Mouse (Mus musculus): ENCODE measurements around the gene Imp3. TPM values are rescaled to one million over a fixed set of nuclear protein-coding genes. Genes with fewer than 3 reads are reported as not detected.

Gene Imp3
- polyA plus RNA-seq, 2 experiments, result 95.2 to 165 TPM

GRCm38 (mm10) chr9:56950414-56951400, 13.4 kb downstream of the Imp3 start, which contains the start of gene Snupn:
TSS of gene Snupn (plus strand) at chr9:56950878.
- peak within 1 kb of the TSS; percentile 66 for H3K4me2 ChIP-seq (replicated peaks; ENCODE audit: low read depth, low read length, severe bottlenecking)

DNA sequence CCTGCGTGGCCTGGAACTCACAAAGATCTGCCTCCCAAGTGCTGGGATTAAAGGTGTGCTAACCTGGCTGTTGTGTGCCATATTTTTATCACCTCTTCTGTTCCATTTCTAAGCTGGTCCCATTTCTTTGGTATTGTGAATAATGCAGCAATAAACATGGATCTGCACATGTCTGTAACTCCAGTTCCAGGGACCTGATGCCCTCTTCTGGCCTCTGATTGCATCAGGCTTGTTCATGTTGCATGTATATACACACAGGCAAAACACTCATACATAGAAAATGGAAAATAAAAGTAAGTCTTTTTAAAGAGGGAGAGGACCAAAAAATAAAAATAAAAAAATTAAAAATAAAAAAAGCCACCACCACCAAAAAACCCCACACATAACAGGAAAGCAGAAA, 16.3 kb downstream of the Imp3 start:
- Histone ChIP-seq H3K9ac (ENCODE audit: low read depth, low read length, severe bottlenecking) (no peak overlapping the region), H3K9me3 (ENCODE audit: control insufficient read depth, low read length) (no peaks in the 10 kb centered on the region), H3K36me3 (ENCODE audit: control insufficient read depth, insufficient read depth, low read length) (0 out of 2 replicates have a peak, but pooled peaks cover 10% of the 10 kb centered on the region), H3K4me1 (ENCODE audit: control insufficient read depth, insufficient read depth, low read length) (peaks cover 12% of the 10 kb centered on the region), H3K4me2 (replicated peaks; ENCODE audit: low read depth, low read length, severe bottlenecking) (no peak overlapping the region), H3K27ac (replicated peaks; ENCODE audit: low read depth, low read length) (no peak overlapping the region), H3K27me3 (ENCODE audit: control insufficient read depth, insufficient read depth, low read length) (no peaks in the 10 kb centered on the region), H3K4me3 (replicated peaks; ENCODE audit: low read length) (no peak overlapping the region)
- no peak for ATAC-seq (ENCODE audit: low FRiP score, low read depth)
- no peak for TF ChIP-seq POLR2A (IDR thresholded peaks at IDR 0.05; ENCODE audit: borderline replicate concordance, extremely low read depth, insufficient read depth, insufficient read length)
- DNase-seq (ENCODE audit: low spot score), result no peak
- 93% methylated on average over 1 of the region's 1 CpGs for WGBS

More at GRCm38 (mm10) chr9:56950414-56951400, 13.4 kb downstream of the Imp3 start, which contains the start of gene Snupn:
- H3K27ac ChIP-seq (replicated peaks; ENCODE audit: low read depth, low read length), result peak within 1 kb of the TSS; percentile 91
- H3K9ac ChIP-seq (ENCODE audit: low read depth, low read length, severe bottlenecking), result peak within 1 kb of the TSS; percentile 80
- ATAC-seq (ENCODE audit: low FRiP score, low read depth) (peak; percentile 100), DNase-seq (ENCODE audit: low spot score) (peak; percentile 99)
- H3K4me1 ChIP-seq (ENCODE audit: control insufficient read depth, insufficient read depth, low read length), result peaks cover 12% of the 10 kb centered on the region
- TF ChIP-seq POLR2A (IDR thresholded peaks at IDR 0.05; ENCODE audit: borderline replicate concordance, extremely low read depth, insufficient read depth, insufficient read length), result 0 out of 2 replicates have a peak, but pooled peaks have one; percentile 75
- WGBS, result under 1% methylated on average over 50 of the region's 50 CpGs
- H3K4me3 ChIP-seq (replicated peaks; ENCODE audit: low read length), result peak within 1 kb of the TSS; percentile 60
- no peaks in the 10 kb centered on the region for H3K36me3 ChIP-seq (ENCODE audit: control insufficient read depth, insufficient read depth, low read length)
- no peaks in the 10 kb centered on the region for H3K9me3 ChIP-seq (ENCODE audit: control insufficient read depth, low read length)
- H3K27me3 ChIP-seq (ENCODE audit: control insufficient read depth, insufficient read depth, low read length), result no peaks in the 10 kb centered on the region

DNA sequence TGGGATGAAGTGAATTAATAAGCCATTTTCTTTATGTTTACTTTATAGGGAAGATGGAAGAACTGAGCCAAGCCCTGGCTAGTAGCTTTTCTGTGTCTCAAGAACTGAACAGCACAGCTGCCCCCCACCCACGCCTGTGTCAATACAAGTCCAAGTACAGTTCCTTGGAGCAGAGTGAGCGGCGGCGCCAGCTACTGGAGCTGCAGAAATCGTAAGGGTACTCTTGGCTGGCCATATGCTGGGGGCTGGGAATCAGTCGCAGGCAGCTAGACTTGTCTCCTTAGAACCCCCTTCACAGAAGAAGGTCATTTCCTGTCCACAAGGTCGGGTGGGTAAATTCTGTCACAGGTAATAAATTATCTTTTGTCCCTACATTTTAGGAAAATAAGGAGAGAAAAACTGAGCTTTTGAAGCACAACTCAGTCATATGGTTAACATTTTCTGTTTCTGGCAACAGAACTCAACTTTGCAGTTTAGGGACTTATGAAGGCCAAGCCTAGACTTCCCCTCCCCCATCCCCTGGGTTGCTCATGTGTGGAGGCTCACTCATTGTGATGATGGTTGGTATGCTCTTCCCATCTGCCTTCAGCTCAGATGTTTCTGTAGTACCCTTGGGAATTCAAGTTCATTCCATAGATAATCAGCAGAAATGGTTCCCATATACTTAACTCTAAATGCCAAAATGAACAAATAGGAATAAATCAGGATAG, 19.8 kb downstream of the Imp3 start:
- no peaks in the 10 kb centered on the region for H3K4me1 ChIP-seq (ENCODE audit: control insufficient read depth, insufficient read depth, low read length)
- H3K27me3 ChIP-seq (ENCODE audit: control insufficient read depth, insufficient read depth, low read length), result no peaks in the 10 kb centered on the region
- H3K9ac ChIP-seq (ENCODE audit: low read depth, low read length, severe bottlenecking), result no peak overlapping the region
- H3K4me3 ChIP-seq (replicated peaks; ENCODE audit: low read length), result no peak overlapping the region
- DNase-seq (ENCODE audit: low spot score) (peak; percentile 56), ATAC-seq (ENCODE audit: low FRiP score, low read depth) (no peak)
- no peak overlapping the region; the same call in 1 of the 2 replicates for H3K27ac ChIP-seq (replicated peaks; ENCODE audit: low read depth, low read length)
- WGBS, result 56% methylated on average over 7 of the region's 7 CpGs
- peaks cover 19% of the 10 kb centered on the region; the same call in 1 of the 2 replicates for H3K36me3 ChIP-seq (ENCODE audit: control insufficient read depth, insufficient read depth, low read length)
- no peak for TF ChIP-seq POLR2A (IDR thresholded peaks at IDR 0.05; ENCODE audit: borderline replicate concordance, extremely low read depth, insufficient read depth, insufficient read length)
- H3K4me2 ChIP-seq (replicated peaks; ENCODE audit: low read depth, low read length, severe bottlenecking), result no peak overlapping the region
- no peaks in the 10 kb centered on the region for H3K9me3 ChIP-seq (ENCODE audit: control insufficient read depth, low read length)

DNA sequence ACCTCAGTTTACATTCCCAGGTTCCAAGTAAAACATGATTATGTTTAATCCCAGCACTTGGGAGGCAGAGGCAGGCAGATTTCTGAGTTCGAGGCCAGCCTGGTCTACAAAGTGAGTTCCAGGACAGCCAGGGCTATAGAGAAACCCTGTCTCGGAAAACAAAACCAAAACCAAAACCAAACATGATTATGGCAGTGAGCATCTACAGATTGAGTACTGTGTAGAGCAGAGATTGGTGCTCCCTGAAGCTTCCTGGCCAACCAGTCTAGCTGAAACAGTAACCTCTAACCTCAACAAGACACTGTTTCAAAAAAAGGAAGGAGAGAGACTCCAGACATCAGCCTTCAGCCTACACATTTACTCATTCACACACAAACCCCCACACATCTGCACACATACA, 21.4 kb downstream of the Imp3 start:
- DNase-seq (ENCODE audit: low spot score), result no peak
- 88% methylated on average over 2 of the region's 2 CpGs for WGBS
- Histone ChIP-seq H3K4me1 (ENCODE audit: control insufficient read depth, insufficient read depth, low read length) (no peaks in the 10 kb centered on the region), H3K27ac (replicated peaks; ENCODE audit: low read depth, low read length) (no peak overlapping the region), H3K27me3 (ENCODE audit: control insufficient read depth, insufficient read depth, low read length) (no peaks in the 10 kb centered on the region), H3K36me3 (ENCODE audit: control insufficient read depth, insufficient read depth, low read length) (peaks cover 26% of the 10 kb centered on the region; the same call in 1 of the 2 replicates), H3K4me2 (replicated peaks; ENCODE audit: low read depth, low read length, severe bottlenecking) (no peak overlapping the region), H3K9ac (ENCODE audit: low read depth, low read length, severe bottlenecking) (no peak overlapping the region), H3K4me3 (replicated peaks; ENCODE audit: low read length) (no peak overlapping the region), H3K9me3 (ENCODE audit: control insufficient read depth, low read length) (no peaks in the 10 kb centered on the region)
- no peak for TF ChIP-seq POLR2A (IDR thresholded peaks at IDR 0.05; ENCODE audit: borderline replicate concordance, extremely low read depth, insufficient read depth, insufficient read length)
- no peak for ATAC-seq (ENCODE audit: low FRiP score, low read depth)

DNA sequence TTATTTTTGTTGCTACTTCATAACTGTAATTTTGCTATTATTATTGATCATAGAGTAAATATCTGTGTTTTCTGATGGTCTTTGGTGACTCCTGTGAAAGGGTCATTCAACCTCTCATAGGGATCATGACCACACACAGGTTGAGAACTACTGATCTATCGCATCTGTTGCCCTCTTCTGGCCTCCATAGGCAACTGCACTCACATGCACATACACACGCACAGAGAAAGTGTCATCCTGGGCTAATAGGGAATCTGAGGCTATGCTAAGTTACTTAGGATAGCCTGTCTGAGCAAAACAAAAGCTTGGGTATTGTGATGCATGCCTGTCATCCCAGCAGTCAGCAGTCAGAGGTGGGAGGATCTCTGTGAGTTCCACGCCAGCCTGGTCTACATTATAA, 24.3 kb downstream of the Imp3 start:
- Histone ChIP-seq H3K27me3 (ENCODE audit: control insufficient read depth, insufficient read depth, low read length) (no peaks in the 10 kb centered on the region), H3K4me3 (replicated peaks; ENCODE audit: low read length) (no peak overlapping the region), H3K9ac (ENCODE audit: low read depth, low read length, severe bottlenecking) (no peak overlapping the region), H3K4me2 (replicated peaks; ENCODE audit: low read depth, low read length, severe bottlenecking) (no peak overlapping the region), H3K9me3 (ENCODE audit: control insufficient read depth, low read length) (no peaks in the 10 kb centered on the region), H3K27ac (replicated peaks; ENCODE audit: low read depth, low read length) (no peak overlapping the region), H3K36me3 (ENCODE audit: control insufficient read depth, insufficient read depth, low read length) (peaks cover 37% of the 10 kb centered on the region), H3K4me1 (ENCODE audit: control insufficient read depth, insufficient read depth, low read length) (no peaks in the 10 kb centered on the region)
- no peak for TF ChIP-seq POLR2A (IDR thresholded peaks at IDR 0.05; ENCODE audit: borderline replicate concordance, extremely low read depth, insufficient read depth, insufficient read length)
- 85% methylated on average over 3 of the region's 3 CpGs for WGBS
- DNase-seq (ENCODE audit: low spot score) (no peak), ATAC-seq (ENCODE audit: low FRiP score, low read depth) (no peak)
